Mouse (Mus musculus) heart, postnatal 0 days (tissue): ENCODE results near the gene Timp3.

Source experiments
- CTCF ChIP-seq: IDR thresholded peaks from 2 replicates; pipeline ENCODE4 v1.5.1; 2016; ENCODE audit warnings: antibody characterized with exemption, control low read depth, low read depth
- EP300 ChIP-seq: IDR thresholded peaks from 2 replicates; pipeline ENCODE4 v1.6.1; 2016; ENCODE audit warnings: antibody characterized with exemption, low read depth

GRCm38 (mm10) chr10:86320204-86320603 lies 20.0 kb downstream of the Timp3 start:
- TF ChIP-seq EP300 (no peak), CTCF (no peak)
